Mouse (Mus musculus) embryonic fibroblast, embryonic 13.5 days (primary cell): ENCODE results near the gene Trp73. TPM values are rescaled to one million over a fixed set of nuclear protein-coding genes. Genes with fewer than 3 reads are reported as not detected.

Experiments
- H3K27ac ChIP-seq: 2 replicates; pipeline ENCODE4 v1.5.1; 2012; ENCODE audit warnings: low read length, control low read depth, inconsistent platforms; ENCODE audit not compliant: insufficient read depth
- H3K4me1 ChIP-seq: 2 replicates; pipeline ENCODE4 v1.6.1; 2011; ENCODE audit warnings: low read length; ENCODE audit not compliant: control insufficient read depth, insufficient read depth
- H3K4me3 ChIP-seq: 2 replicates; pipeline ENCODE4 v1.5.1; 2011; ENCODE audit warnings: mild to moderate bottlenecking, control low read depth, low read length; ENCODE audit not compliant: insufficient read depth
- CTCF ChIP-seq: IDR thresholded peaks from 2 replicates; pipeline ENCODE4 v1.5.1; 2011; ENCODE audit warnings: mild to moderate bottlenecking, control low read depth, low read length, moderate library complexity, borderline replicate concordance; ENCODE audit not compliant: insufficient read depth
- POLR2A ChIP-seq: IDR thresholded peaks from 2 replicates; pipeline ENCODE4 v1.6.1; 2011; ENCODE audit warnings: low read depth, mild to moderate bottlenecking, control low read depth, low read length, moderate library complexity
- polyA plus RNA-seq: library from polyadenylated mRNA; stranded (reverse); fragments of >200 nt; gene quantifications from 2 replicates; pipeline ENCODE4 v1.2.4, GENCODE M21; 2011; ENCODE audit warnings: low read depth; ENCODE audit not compliant: missing spikeins, insufficient read length

The Trp73 gene
- polyA plus RNA-seq, 1 experiment = not detected

GRCm38 (mm10) chr4:154025641-154026440, 114.2 kb downstream of the Trp73 start, which contains the start of gene Smim1:
Gene Smim1 (minus strand): TSS chr4:154026230.
- no peak within 1 kb of the TSS for H3K27ac ChIP-seq
- no peaks in the 10 kb centered on the region; the same call in 1 of the 2 replicates for H3K4me1 ChIP-seq
- TF ChIP-seq CTCF = 0 out of 2 replicates have a peak, but pooled peaks have one; percentile 8
- peak; percentile 56 for TF ChIP-seq POLR2A
- H3K4me3 ChIP-seq = peak within 1 kb of the TSS; percentile 25

- Histone ChIP-seq H3K4me1 (no peaks in the 10 kb centered on the region; the same call in 1 of the 2 replicates), H3K4me3 (peak overlapping the region; percentile 25; the same call in 1 of the 2 replicates), H3K27ac (no peak overlapping the region)
- no peak for TF ChIP-seq CTCF
- TF ChIP-seq POLR2A = no peak
Measured at GRCm38 (mm10) chr4:154024729-154025521, 115.1 kb downstream of the Trp73 start.

DNA sequence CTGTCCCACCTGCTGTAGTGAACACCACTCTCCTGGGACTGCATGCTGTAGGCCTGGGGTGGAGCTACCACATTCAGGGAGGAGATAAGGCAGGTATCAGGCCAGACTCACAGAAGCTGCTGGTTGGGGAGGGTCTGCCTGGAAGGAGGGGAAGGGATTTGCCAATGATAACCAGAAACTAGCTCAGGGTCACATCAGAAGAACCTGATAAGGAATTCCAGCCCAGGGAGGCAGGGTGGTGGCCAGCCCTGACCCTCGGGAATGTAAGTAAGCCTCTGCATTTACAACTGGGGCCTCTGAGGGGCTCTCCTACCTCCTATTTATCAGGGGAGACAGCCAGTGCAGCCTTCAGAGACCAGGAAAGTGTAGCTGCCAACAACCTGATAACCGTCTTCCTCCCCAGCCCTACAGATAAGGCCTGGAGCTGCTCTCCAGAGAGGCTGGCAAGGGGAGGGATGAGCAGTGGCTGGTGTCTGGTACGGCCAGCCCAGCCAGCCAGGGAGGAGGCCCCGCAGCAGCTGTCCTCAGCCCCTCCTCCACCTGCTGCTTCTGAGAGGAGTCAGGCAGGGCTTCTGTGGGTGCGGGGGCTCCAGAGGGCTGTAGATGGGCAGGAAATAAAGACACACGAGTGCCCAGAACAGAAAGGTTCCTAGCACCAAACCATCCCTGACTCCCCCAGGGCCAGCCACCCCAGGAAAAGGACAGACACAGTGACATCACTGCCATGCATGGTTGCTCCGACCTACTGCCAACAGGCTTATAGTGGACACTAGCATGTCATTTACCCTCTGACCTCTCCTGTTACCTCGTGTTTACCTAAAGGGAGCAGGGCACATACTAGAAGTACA, 116.0 kb downstream of the Trp73 start:
- no peak overlapping the region for H3K4me3 ChIP-seq
- H3K4me1 ChIP-seq = no peaks in the 10 kb centered on the region; the same call in 1 of the 2 replicates
- no peak for TF ChIP-seq CTCF
- TF ChIP-seq POLR2A = no peak
- H3K27ac ChIP-seq = no peak overlapping the region

GRCm38 (mm10) chr4:154022844-154023243, 117.2 kb downstream of the Trp73 start:
- no peaks in the 10 kb centered on the region; the same call in 1 of the 2 replicates for H3K4me1 ChIP-seq
- H3K4me3 ChIP-seq = no peak overlapping the region
- no peak overlapping the region for H3K27ac ChIP-seq
- TF ChIP-seq POLR2A (no peak), CTCF (no peak)

DNA sequence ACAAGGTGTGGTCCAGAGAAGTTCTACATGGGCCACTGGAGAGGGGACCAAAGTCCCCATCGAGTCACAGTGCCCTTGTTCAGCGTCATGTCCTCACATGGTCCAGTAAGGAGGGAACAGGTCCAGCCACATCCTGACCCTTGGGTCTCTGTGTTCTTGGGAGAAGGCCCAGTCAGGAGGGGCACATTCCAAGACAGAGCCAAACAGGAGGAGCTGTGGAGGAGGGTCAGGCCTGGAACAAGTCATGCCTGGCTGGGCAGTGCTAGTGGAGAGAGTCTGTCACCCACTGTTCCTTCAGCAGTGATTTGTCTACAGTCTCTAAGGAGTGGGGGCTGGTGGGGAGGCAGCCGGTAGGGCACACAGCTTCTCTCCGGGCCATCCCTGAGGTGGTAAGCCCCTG, 117.6 kb downstream of the Trp73 start:
- no peak for TF ChIP-seq CTCF
- no peaks in the 10 kb centered on the region; the same call in 1 of the 2 replicates for H3K4me1 ChIP-seq
- H3K27ac ChIP-seq = 0 out of 2 replicates have a peak overlapping the region, but pooled peaks have one; percentile 13
- no peak overlapping the region for H3K4me3 ChIP-seq

GRCm38 (mm10) chr4:154021432-154021831, 118.6 kb downstream of the Trp73 start:
- Histone ChIP-seq H3K27ac (no peak overlapping the region), H3K4me1 (no peaks in the 10 kb centered on the region; the same call in 1 of the 2 replicates), H3K4me3 (no peak overlapping the region)
- TF ChIP-seq POLR2A (0 out of 2 replicates have a peak, but pooled peaks have one; percentile 18), CTCF (no peak)

- Histone ChIP-seq H3K27ac (no peak overlapping the region), H3K4me3 (no peak overlapping the region), H3K4me1 (no peaks in the 10 kb centered on the region; the same call in 1 of the 2 replicates)
- TF ChIP-seq POLR2A (0 out of 2 replicates have a peak, but pooled peaks have one; percentile 31), CTCF (peak; percentile 74; the same call in 1 of the 2 replicates)
Measured at GRCm38 (mm10) chr4:154019571-154019970, 120.4 kb downstream of the Trp73 start.

DNA sequence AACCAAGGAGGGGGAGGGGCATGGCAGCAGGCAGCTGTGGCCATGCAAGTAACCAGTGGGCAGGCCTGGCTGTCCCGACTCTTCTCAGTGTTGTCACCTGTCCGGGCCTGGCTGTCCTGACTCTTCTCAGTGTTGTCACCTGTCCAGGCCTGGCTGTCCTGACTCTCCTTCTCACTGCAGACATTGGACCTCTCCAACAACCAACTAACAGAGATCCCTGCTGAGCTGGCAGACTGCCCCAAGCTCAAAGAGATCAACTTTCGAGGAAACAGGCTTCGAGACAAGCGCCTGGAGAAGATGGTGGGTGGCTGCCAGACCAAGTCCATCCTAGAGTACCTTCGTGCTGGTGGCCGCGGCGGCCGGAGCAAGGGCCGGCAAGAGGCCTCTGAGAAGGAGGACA, 124.5 kb downstream of the Trp73 start:
- H3K27ac ChIP-seq = no peak overlapping the region

More for the DNA sequence above, 124.5 kb downstream of the Trp73 start:
- Histone ChIP-seq H3K4me3 (no peak overlapping the region), H3K4me1 (peaks cover 7% of the 10 kb centered on the region)
- TF ChIP-seq POLR2A (no peak), CTCF (no peak)
